Mouse (Mus musculus): ENCODE data around the gene Mrtfa. TPM values are rescaled to one million over a fixed set of nuclear protein-coding genes. Genes with fewer than 3 reads are reported as not detected.

Mrtfa gene
- polyA plus RNA-seq, 1 experiment from 2014 or later = 25.0 TPM

GRCm38 (mm10) chr15:80981176-80981575 is 209.4 kb downstream of the Mrtfa start:
- Histone ChIP-seq H3K27ac (replicated peaks) (no peak overlapping the region), H3K27me3 (replicated peaks; ENCODE audit: low read depth, poor library complexity, severe bottlenecking) (no peaks in the 10 kb centered on the region), H3K9me3 (no peaks in the 10 kb centered on the region), H3K4me1 (peaks cover 14% of the 10 kb centered on the region), H3K36me3 (replicated peaks) (no peaks in the 10 kb centered on the region), H3K4me3 (no peak overlapping the region)
- WGBS = 85% methylated on average over 4 of the region's 4 CpGs
- DNase-seq (ENCODE audit: low spot score) = no peak

- DNase-seq (ENCODE audit: low spot score) = no peak
- Histone ChIP-seq H3K36me3 (replicated peaks) (no peaks in the 10 kb centered on the region), H3K27me3 (replicated peaks; ENCODE audit: low read depth, poor library complexity, severe bottlenecking) (no peaks in the 10 kb centered on the region), H3K4me3 (no peak overlapping the region), H3K9me3 (no peaks in the 10 kb centered on the region), H3K27ac (replicated peaks) (no peak overlapping the region), H3K4me1 (peaks cover 14% of the 10 kb centered on the region)
- 81% methylated on average over 4 of the region's 4 CpGs for WGBS
These were observed 210.9 kb downstream of the Mrtfa start for GRCm38 (mm10) chr15:80979611-80980010.

DNA sequence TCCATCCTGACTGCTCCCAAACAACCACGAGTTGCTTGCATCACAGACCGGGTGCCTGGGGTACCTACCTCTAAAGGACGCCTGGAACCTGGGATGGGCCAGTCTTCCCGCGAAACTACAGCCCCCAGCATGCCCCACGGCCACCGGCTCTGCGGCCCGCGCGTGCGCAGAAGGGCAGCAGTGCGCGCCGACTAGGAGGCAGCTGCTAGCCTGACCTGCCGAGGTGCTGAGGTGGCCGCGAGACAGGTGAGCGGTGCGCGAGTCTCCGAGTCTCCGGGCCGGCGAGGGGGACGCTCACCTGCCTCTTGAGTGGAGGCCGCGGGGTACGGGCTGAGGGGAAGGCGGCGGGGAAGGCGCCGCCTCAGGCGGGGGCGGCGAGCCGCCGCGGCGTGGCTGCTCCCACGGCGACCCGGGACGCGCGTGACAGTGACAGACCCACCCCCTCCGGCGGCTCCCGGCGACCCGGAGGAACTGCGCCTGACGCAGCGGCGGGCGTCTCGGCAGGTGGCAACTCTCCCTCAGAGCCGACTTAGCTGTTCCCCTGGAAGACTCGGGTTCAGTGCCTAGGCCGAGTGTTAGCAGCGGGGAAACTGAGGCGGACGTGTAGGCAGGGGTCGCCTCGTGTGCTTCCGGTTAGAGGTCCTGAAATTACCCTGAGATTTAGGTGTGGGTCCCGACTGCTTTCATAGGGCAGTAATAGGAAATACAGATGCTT is 212.8 kb downstream of the Mrtfa start, which contains the start of gene Sgsm3:
Gene Sgsm3, plus strand, starts transcription at position 146 of the 715 bp plus-strand sequence.
- peak within 1 kb of the TSS; percentile 93 for H3K4me3 ChIP-seq
- peaks cover 14% of the 10 kb centered on the region for H3K4me1 ChIP-seq
- peak within 1 kb of the TSS; percentile 83 for H3K27ac ChIP-seq (replicated peaks)
- under 1% methylated on average over 67 of the region's 67 CpGs for WGBS
- peak; percentile 91 for DNase-seq (ENCODE audit: low spot score)
- H3K36me3 ChIP-seq (replicated peaks) = no peaks in the 10 kb centered on the region
- no peaks in the 10 kb centered on the region for H3K27me3 ChIP-seq (replicated peaks; ENCODE audit: low read depth, poor library complexity, severe bottlenecking)
- H3K9me3 ChIP-seq = no peaks in the 10 kb centered on the region

DNA sequence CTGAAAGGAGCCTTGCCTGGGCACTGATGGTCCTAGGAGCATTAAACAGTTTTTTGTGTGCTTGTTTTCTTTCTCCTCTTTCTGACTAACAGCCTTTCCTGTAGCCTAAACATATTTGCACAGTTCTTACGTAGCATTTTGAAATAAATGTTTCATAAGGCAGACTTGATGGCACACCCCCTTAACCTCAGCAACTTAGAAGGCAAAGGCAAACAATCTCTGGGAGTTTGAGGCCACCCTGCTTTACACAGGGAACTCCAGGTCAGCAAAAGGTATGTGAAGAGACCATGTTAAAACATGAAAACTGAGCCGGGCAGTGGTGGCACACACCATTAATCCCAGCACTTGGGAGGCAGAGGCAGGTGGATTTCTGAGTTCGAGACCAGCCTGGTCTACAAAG is 214.9 kb downstream of the Mrtfa start:
- Histone ChIP-seq H3K27ac (replicated peaks) (no peak overlapping the region), H3K27me3 (replicated peaks; ENCODE audit: low read depth, poor library complexity, severe bottlenecking) (no peaks in the 10 kb centered on the region), H3K36me3 (replicated peaks) (peaks cover 5% of the 10 kb centered on the region), H3K4me1 (peaks cover 14% of the 10 kb centered on the region), H3K9me3 (no peaks in the 10 kb centered on the region), H3K4me3 (no peak overlapping the region)
- 83% methylated on average over 3 of the region's 3 CpGs for WGBS
- no peak for DNase-seq (ENCODE audit: low spot score)

GRCm38 (mm10) chr15:80974311-80974710 is 216.2 kb downstream of the Mrtfa start:
- peaks cover 14% of the 10 kb centered on the region for H3K4me1 ChIP-seq
- no peak overlapping the region for H3K4me3 ChIP-seq
- no peaks in the 10 kb centered on the region for H3K27me3 ChIP-seq (replicated peaks; ENCODE audit: low read depth, poor library complexity, severe bottlenecking)
- DNase-seq (ENCODE audit: low spot score) = peak; percentile 20
- 55% methylated on average over 5 of the region's 5 CpGs for WGBS
- H3K27ac ChIP-seq (replicated peaks) = no peak overlapping the region
- no peaks in the 10 kb centered on the region for H3K9me3 ChIP-seq
- peaks cover 18% of the 10 kb centered on the region for H3K36me3 ChIP-seq (replicated peaks)

DNA sequence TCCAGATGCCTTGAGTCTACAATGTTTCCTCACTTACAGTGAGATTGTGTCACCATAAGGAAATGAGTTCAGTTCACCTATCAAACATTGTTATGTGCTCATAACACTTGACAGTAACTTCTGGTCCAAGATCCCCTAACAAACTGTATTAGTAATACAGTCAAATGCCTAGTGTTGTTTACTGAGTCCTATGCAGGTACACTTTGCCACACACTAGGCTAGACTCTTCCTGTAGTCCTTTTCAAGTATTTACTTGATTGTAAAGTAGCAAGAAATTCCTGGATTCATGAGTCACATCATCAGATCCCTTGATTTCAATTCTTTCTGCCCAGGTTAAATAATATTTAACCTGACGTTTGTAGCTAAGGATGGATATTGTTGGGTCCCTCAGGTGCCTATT is 221.2 kb downstream of the Mrtfa start:
- no peak overlapping the region for H3K27ac ChIP-seq (replicated peaks)
- no peak overlapping the region for H3K4me3 ChIP-seq
- H3K9me3 ChIP-seq = no peaks in the 10 kb centered on the region
- H3K4me1 ChIP-seq = no peaks in the 10 kb centered on the region
- 88% methylated on average over 1 of the region's 1 CpGs for WGBS
- no peaks in the 10 kb centered on the region for H3K27me3 ChIP-seq (replicated peaks; ENCODE audit: low read depth, poor library complexity, severe bottlenecking)
- no peak for DNase-seq (ENCODE audit: low spot score)
- H3K36me3 ChIP-seq (replicated peaks) = peaks cover 62% of the 10 kb centered on the region

Other genes with a start within 250 kb of the Mrtfa start
- 215 and 230 TPM in 2 replicates for gene Adsl, start 242.3 kb downstream of the Mrtfa start, polyA plus RNA-seq (2016; fragmentation: Nextera tagmentation; extraction: Ambion mirVana)
- 30.8 and 32.0 TPM in 2 replicates for gene Sgsm3, start 213.0 kb downstream of the Mrtfa start, polyA plus RNA-seq (2016; fragmentation: Nextera tagmentation; extraction: Ambion mirVana)
- 0.15 and 0.27 TPM in 2 replicates for gene Mchr1, start 44.7 kb upstream of the Mrtfa start, polyA plus RNA-seq (2016; fragmentation: Nextera tagmentation; extraction: Ambion mirVana)
- 83.0 and 94.0 TPM in 2 replicates for gene Slc25a17, start 170.1 kb upstream of the Mrtfa start, polyA plus RNA-seq (2016; fragmentation: Nextera tagmentation; extraction: Ambion mirVana)
- gene St13, start 209.3 kb upstream of the Mrtfa start, polyA plus RNA-seq (2016; fragmentation: Nextera tagmentation; extraction: Ambion mirVana) = 231 and 233 TPM in 2 replicates
- gene Xpnpep3, start 209.4 kb upstream of the Mrtfa start, polyA plus RNA-seq (2016; fragmentation: Nextera tagmentation; extraction: Ambion mirVana) = 13.6 and 14.4 TPM in 2 replicates
- gene Dnajb7, start 217.5 kb upstream of the Mrtfa start, polyA plus RNA-seq (2016; fragmentation: Nextera tagmentation; extraction: Ambion mirVana) = 3.0 and 3.1 TPM in 2 replicates

Measured in embryonic facial prominence, embryonic 10.5 days (tissue).